Mouse (Mus musculus) left cerebral cortex, adult 2 months (tissue): ENCODE results near the gene Plekhg1. TPM values are rescaled to one million over a fixed set of nuclear protein-coding genes. Genes with fewer than 3 reads are reported as not detected.

ENCODE experiments used
- DNase-seq, 2 experiments: peaks; one replicate each; pipeline ENCODE4 v3.0.0; 2021 to 2022; ENCODE audit warnings: low spot score in 2 of 2, mixed read lengths in 1 of 2; ENCODE audit errors: extremely low spot score in 1 of 2
- H3K27ac ChIP-seq: fragments of 200-600 bp; 2 replicates; pipeline ENCODE4 v1.8.1; 2022
- H3K4me3 ChIP-seq: fragments of 200-600 bp; 2 replicates; pipeline ENCODE4 v1.8.1; 2022
- CTCF ChIP-seq: fragments of 200-600 bp; IDR thresholded peaks from 2 replicates; pipeline ENCODE4 v1.8.1; 2022; ENCODE audit warnings: antibody characterized with exemption, mild to moderate bottlenecking, moderate library complexity
- intact Hi-C: fragments of 180-260 bp; cut with DNase I; formaldehyde crosslinking; loops from one replicate; pipeline ENCODE4 v1.15.1; 2025
- total RNA-seq, 2 experiments: library from RNA; stranded (reverse); gene quantifications; 2 replicates each; pipeline ENCODE4 v1.2.3; 2021

The Plekhg1 gene
- total RNA-seq, 2 experiments from 2014 or later = 7.4 to 10.8 TPM

DNA sequence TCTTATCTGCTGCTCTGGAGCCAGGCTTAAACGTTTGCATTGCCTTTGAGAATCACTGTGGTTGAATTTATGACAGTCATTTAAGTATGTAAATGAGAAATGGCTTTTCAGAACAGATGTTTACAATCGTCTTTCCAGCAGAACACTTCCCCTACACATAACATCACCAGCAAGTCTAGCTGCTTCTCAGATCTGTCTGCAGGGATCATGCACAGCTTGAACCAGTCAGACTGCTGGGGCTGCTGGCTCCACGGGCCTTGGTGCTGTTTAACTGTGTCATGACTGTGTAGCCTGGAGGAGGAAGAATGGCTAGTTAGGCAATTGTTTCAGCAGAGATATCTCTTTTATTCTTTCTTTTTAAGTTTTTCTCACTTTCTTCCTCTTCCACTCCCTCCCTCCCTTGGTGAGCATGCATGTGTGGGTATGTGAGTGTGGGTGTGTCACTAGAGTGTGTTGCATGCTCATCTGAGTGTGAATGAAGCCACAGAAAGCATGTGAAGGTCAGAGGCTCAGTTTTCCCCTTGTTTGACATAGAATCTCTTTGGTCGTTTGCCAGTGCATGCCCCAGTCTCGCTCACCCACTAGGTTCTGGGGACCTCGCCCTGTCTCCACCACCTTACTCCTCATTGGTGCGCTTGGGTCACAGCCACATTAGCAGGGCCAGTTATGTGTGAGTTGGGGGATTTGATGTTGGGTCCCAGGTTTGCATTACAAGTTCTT is 266.3 kb downstream of the Plekhg1 start:
- intact Hi-C loops = no loop called here
- DNase-seq = no peak
- Histone ChIP-seq H3K4me3 (no peak overlapping the region), H3K27ac (no peak overlapping the region)
- TF ChIP-seq CTCF = no peak

Other genes starting within 250 kb of the Plekhg1 start
- not detected for gene Iyd, start 200.1 kb upstream of the Plekhg1 start, total RNA-seq
- gene Mthfd1l, start 232.8 kb downstream of the Plekhg1 start, total RNA-seq = 1 to 10 TPM; 8.6 to 9.6 TPM